Mouse (Mus musculus) left cerebral cortex, adult 9 months (tissue): ENCODE results near the gene Atp6v0b.

Source experiments
- DNase-seq, 2 experiments: peaks; one replicate each; pipeline ENCODE4 v3.0.0; 2022; ENCODE audit warnings: low spot score in 2 of 2

Gene Atp6v0b

DNA sequence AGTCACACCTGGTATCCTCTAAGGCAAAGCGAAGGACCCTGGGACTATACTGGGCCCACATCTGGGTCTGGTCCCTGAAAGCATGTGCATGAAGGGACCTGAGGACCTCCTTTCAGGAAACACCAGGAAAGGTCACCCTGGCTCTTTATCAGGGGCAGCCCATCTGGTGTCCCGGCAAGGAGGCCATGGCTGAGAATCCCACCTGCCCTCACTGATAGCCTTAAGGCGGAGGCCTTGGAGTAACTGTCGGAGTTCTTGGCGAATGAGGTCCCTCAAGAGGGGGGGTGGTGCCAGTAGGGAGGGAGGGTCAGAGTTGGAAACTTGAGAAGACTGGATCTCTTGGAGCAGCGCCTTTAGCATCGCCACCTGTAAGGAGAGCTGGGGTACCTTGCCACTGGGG is 15.3 kb downstream of the Atp6v0b start:
- DNase-seq, result no peak

GRCm38 (mm10) chr4:117870437-117870836 is 16.7 kb downstream of the Atp6v0b start:
- DNase-seq, result no peak

GRCm38 (mm10) chr4:117869317-117869716 is 17.8 kb downstream of the Atp6v0b start:
- no peak for DNase-seq

DNA sequence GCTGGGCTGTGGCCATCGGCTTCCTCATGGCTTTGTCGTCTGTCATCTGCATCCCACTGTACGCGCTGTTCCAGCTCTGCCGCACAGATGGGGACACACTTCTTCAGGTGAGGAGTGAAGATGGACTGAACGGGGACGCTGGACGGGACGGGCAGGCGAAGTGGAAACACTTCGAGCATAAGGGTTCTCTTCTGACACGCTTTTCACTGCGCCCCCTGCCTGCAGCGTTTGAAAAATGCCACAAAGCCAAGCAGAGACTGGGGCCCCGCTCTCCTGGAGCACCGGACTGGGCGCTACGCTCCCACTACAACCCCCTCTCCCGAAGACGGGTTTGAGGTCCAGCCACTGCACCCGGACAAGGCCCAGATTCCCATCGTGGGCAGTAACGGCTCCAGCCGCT is 19.3 kb downstream of the Atp6v0b start:
- DNase-seq, result no peak

DNA sequence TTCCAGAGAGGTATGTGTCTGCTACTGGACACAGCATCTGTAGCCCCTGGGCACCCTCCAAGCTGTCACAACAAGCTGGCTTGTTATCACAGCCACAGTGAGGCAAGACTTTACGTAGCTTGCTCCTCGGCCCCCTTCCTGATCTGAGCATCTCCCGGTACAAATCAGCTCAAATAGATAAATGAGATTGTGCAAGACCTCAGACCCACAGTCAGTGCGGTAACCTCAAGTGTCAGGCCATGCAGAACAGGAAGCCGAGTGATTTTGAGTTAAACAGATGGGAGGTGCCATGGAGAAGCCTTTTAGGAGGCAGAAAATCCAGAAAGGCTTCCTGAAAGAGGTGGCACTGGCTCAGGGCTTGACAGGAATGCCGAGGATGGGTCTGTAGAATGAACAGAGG is 20.1 kb downstream of the Atp6v0b start:
- DNase-seq, result no peak

DNA sequence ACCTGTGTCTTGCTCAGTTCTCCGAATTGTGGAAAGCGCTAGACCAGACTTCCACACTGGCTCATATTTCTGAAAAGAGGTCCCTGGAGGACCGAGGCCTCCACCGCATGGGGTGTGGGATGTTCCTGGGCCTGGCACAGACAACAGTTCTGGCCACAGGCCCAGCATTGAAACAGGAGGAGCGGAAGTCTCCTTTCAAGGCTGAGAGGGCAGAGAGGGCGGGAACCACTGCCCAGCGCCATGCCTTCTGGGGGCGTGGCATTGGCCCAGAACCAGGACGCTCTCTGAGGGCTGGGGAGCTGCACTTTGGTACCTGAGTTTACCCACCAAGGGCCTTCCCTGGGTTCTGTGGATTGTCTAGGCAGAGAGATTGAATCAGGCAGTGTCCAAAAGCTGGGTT is 21.1 kb downstream of the Atp6v0b start:
- no peak for DNase-seq

DNA sequence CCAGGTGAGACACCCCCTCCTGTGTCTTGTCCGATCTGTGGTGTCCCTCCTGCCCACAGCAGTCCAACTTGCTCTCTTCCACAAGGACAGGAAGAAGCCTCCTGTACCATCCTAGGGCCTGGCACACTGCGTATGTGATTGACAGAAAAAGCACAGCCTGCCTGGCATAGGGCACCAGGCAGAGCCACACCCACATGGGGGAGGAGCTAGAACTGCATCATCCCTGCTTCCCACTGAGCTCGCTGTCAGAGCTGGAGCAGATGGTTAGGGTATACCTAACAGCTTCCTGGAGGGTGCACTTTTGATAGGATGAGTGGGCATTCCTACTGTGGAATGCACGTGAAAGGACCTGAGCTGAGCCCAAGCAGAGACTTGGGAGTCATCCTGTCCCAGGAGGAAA is 24.3 kb downstream of the Atp6v0b start:
- DNase-seq, result peak in 1 of 2 experiments; percentile 69

- DNase-seq, result no peak
Measured at GRCm38 (mm10) chr4:117860570-117860969, 26.6 kb downstream of the Atp6v0b start.

DNA sequence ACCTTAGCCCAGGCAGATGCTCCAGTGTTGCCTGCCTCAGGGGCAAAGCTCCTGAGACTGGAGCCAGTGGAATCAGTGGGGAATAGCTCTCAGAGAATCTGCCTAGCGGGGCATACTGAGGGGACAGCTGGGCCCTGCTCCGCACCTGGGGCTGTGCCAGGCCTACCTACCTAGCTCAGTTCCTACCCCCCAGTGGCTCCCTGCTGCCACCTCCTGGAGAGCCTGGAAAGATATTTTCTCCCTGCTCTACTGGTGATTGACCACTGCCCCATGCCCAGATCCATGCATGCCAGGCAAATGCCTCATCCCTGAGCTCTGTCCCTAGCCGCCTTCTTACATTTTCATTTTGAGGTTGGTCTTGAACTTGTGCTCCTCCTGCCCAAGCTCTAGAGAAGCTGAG is 28.3 kb downstream of the Atp6v0b start:
- peak in 1 of 2 experiments; percentile 57 for DNase-seq

DNA sequence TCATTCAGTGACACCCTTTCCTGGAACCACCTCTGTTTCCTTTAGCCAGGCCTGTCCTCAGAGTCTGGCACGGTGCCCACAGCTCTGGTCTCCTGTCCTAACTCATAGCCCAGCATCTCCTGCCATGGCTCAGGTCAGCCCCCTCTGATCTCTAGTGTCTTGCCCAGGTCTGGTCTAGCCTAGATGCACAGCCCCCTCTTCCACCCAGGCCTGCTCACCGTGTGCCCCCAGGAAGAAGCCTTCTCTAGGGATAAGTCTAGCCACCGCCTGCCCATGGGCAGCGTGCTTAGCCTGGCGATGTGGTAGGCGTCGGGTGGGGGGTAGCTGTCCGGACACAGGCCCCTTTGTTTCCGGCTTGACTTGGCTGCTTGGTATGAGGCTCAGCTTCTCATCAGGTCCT is 32.0 kb downstream of the Atp6v0b start:
- no peak for DNase-seq

GRCm38 (mm10) chr4:117852152-117852868 is 34.8 kb downstream of the Atp6v0b start:
- no peak for DNase-seq

DNA sequence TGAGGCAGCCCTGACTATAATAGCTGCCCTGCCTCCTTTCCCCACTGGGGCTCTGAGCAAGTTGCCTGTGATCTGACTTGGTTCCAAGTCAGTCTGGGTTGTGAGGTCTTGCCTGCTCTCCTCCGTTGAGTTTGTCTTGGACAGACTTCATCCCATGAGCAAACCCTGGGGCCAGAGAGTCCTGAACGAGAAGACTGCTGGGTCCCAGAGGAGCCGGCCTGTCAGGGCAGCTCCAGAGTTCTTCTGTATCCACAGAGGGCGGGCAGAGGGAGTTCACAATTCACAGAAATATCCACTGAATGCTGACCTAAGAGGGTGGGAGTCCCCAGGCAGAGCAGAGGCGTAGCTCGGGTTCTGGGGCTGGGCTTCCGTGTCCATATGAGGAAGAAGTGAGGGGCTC is 36.3 kb downstream of the Atp6v0b start:
- no peak for DNase-seq

- DNase-seq, result no peak
Measured at GRCm38 (mm10) chr4:117850176-117850575, 37.0 kb downstream of the Atp6v0b start.

DNA sequence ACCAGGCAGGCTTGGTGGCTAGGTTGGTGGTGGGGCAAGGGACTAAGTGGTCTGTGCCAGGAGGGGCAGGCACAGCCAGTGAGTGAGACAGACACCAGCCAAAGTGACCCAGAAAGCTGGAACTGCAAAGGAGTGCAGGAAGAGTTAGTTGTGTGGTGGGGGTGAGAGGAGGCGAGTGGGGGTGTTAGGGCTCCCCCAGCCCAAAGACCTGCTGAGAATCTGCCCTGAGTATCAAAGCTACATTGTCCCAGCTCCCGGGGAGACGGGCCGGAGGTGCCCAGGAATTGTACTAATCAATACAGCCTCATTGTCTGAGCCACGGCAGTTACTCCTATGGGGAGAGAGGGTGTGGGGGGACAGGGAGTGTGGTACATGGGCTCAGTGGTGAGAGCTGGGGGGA is 37.6 kb downstream of the Atp6v0b start:
- no peak for DNase-seq

- DNase-seq, result no peak
Measured at GRCm38 (mm10) chr4:117849063-117849462, 38.1 kb downstream of the Atp6v0b start.

DNA sequence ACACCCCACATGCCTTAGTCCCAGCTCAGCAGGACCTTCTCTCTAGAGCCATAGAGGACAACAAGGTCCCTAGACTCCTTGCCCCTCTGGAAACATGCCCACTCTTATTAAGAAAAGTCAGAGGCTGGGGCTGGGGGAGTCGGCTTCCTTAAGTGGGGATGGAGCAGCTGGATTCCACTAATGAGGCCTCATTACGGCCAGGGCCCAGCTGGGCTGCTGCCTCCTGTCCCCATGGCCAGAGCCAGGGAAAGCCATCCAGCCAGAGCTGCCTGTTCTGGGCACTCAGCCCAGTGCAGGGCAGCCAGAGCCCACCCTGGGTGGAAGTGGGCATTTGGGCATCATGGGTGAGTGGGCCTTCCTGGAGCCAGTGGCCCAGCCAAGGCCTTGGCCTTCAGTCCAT is 40.1 kb downstream of the Atp6v0b start:
- DNase-seq, result no peak

GRCm38 (mm10) chr4:117846261-117846660 is 40.9 kb downstream of the Atp6v0b start:
- DNase-seq, result no peak

DNA sequence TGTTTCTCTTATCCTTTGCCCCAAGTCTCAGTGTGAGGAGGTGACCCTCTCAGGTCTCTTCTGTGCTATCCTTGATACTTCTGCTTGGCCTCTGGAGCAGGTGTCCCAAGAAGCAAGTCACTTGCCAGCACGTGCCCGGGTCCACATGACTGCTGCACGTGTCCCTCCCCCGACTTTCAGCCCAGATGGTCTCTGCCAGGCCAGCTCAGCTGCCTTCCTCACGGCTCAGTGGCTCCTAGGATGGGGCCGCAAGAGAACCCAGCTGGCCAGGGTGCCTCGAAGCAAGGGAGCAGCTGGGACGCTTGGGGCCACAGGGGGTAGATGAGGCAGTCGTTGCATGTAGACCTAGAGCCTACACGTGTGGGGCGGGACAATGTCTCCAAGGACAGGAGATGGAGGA is 41.8 kb downstream of the Atp6v0b start:
- DNase-seq, result no peak

DNA sequence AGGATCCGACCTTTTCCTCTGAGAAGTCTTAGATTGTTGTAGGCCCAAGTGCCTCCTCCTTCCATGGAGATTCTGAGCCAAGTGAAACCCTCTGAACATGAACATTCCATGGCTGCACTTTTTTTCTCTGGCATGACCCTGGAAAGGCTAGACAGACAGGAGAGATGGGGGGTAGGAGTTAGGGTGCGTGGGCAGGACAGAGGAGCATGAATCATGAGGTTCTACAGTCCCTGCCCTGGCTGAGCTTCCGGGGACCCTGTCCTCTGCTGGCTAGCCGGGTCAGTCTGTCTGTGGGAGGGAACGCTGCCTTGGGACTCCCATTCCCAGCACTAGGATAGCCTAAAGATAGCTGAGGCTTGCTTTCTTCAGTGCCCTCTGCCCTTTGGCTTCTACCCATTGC is 42.7 kb downstream of the Atp6v0b start:
- DNase-seq, result no peak

DNA sequence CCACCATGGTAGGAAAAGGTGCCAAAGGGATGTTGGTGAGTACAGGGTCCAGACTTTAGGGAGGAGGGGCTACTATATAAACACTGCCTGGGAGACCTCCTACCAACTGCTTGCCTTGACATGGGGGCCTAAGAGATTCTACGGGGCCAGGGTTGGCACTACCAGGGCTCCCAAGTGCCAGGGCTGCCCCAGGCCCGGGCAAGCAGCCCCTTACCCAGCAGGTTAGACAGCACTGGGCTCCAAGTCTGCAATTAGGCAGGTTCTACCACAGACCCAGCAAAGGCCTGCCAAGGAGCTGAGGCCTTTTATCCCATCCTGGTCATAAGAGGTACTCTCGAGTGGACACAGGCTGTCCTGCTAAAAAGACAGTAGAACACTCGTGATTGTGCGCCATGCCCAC is 44.0 kb downstream of the Atp6v0b start:
- DNase-seq, result no peak

GRCm38 (mm10) chr4:117841566-117841965 is 45.6 kb downstream of the Atp6v0b start:
- no peak for DNase-seq

DNA sequence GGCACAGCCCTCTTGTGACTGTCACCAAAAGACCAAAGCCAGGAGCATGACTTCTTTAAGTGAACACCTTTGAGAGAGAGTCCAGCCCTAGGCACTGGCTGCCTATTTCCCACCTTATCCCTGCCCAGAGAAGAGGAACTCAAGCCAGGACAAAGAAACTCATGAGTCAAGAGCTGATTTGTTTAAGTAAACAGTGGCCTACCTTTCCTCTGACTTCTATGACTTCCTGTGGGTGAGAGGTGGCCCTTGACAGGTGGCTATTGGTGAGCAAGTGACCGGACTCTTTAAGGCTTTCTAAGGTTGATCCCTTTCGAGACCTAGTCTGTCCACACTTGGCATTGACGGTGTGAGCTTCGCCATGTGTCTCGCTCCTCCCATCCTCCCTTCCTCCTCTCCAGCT is 46.3 kb downstream of the Atp6v0b start:
- DNase-seq, result no peak

GRCm38 (mm10) chr4:117839366-117839765 is 47.8 kb downstream of the Atp6v0b start:
- no peak for DNase-seq

DNA sequence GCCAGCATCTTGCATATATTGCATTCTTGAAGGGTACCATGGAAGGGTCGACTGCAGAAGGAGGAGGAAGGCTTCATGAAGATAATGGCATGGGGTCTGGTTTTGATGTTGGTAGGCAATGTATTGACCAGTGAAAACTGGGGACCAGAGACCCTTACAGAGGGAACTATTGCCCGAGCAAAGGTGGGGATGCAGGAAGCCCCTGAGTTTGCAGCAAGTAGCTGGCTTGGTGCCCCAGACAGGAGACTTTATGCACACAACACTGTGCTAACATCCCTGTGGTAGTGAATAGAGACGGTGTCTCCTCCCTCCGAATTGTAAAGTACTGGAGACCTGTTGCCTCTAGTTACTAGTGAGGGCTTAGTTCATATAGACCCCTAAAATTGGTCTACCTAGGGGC is 49.9 kb downstream of the Atp6v0b start:
- DNase-seq, result no peak
